Mouse (Mus musculus) E14TG2a.4 (cell line): ENCODE results near the gene Plch1.

Source experiments
- CTCF ChIP-seq: conservative IDR thresholded peaks from 2 replicates; pipeline ENCODE4 v1.5.1; 2014; ENCODE audit warnings: low read length
- NANOG ChIP-seq: IDR thresholded peaks from 2 replicates; pipeline ENCODE4 v1.6.1; 2014; ENCODE audit warnings: borderline replicate concordance, low read length, mixed read lengths
- POU5F1 ChIP-seq: IDR thresholded peaks from 2 replicates; pipeline ENCODE4 v1.6.1; 2014; ENCODE audit warnings: low read length, borderline replicate concordance

- peak; percentile 75 for TF ChIP-seq CTCF
- TF ChIP-seq POU5F1: no peak
- no peak for TF ChIP-seq NANOG
Measured at GRCm38 (mm10) chr3:63919634-63920033, 20.4 kb upstream of the Plch1 start.
